Mouse (Mus musculus): Measurements from ENCODE around the gene Col9a3.

The Col9a3 gene

GRCm38 (mm10) chr2:180597490-180597889 is at the start of gene Col9a3:
Gene Col9a3, plus strand, starts transcription at chr2:180597790.
- no peak for DNase-seq

GRCm38 (mm10) chr2:180552340-180552739 is 45.2 kb upstream of the Col9a3 start:
- DNase-seq: no peak

- DNase-seq: no peak
These were observed 42.4 kb upstream of the Col9a3 start for GRCm38 (mm10) chr2:180555219-180555618.

- DNase-seq: no peak
These were observed 41.1 kb upstream of the Col9a3 start for GRCm38 (mm10) chr2:180556470-180556869.

- no peak for DNase-seq
These were observed 37.3 kb upstream of the Col9a3 start for GRCm38 (mm10) chr2:180560245-180560644.

GRCm38 (mm10) chr2:180562146-180562545 is 35.4 kb upstream of the Col9a3 start:
- no peak for DNase-seq

GRCm38 (mm10) chr2:180563296-180563695 is 34.3 kb upstream of the Col9a3 start:
- DNase-seq: no peak

- no peak for DNase-seq
These were observed 33.7 kb upstream of the Col9a3 start for GRCm38 (mm10) chr2:180563841-180564240.

GRCm38 (mm10) chr2:180566240-180566913 is 31.2 kb upstream of the Col9a3 start:
- peak; percentile 49 to 77 for DNase-seq

- DNase-seq: peak; percentile 61 to 73
These were observed 28.5 kb upstream of the Col9a3 start for GRCm38 (mm10) chr2:180569028-180569643.

GRCm38 (mm10) chr2:180576482-180576881 is 21.1 kb upstream of the Col9a3 start:
- DNase-seq: no peak

- DNase-seq: peak; percentile 77 to 87
These were observed 18.9 kb upstream of the Col9a3 start for GRCm38 (mm10) chr2:180578686-180579085.

GRCm38 (mm10) chr2:180581002-180581401 is 16.6 kb upstream of the Col9a3 start, which contains the start of gene Mrgbp:
Gene Mrgbp, plus strand, starts transcription at chr2:180581304.
- no peak for DNase-seq

GRCm38 (mm10) chr2:180582481-180583153 is 15.0 kb upstream of the Col9a3 start:
- peak; percentile 99 to 100 for DNase-seq

GRCm38 (mm10) chr2:180583154-180583507 is 14.5 kb upstream of the Col9a3 start:
- DNase-seq: no peak

GRCm38 (mm10) chr2:180588736-180589122 is 8.9 kb upstream of the Col9a3 start:
- DNase-seq: no peak

- DNase-seq: peak; percentile 87 to 89
These were observed 8.3 kb upstream of the Col9a3 start, which contains the start of gene Ogfr for GRCm38 (mm10) chr2:180589123-180589831. Gene Ogfr, plus strand, starts transcription at chr2:180589245.

GRCm38 (mm10) chr2:180598157-180598705 is 641 bp downstream of the Col9a3 start:
- peak; percentile 50 to 56 for DNase-seq

GRCm38 (mm10) chr2:180600569-180601021 is 3.0 kb downstream of the Col9a3 start:
- DNase-seq: peak; percentile 65 to 79

GRCm38 (mm10) chr2:180604781-180605180 is 7.2 kb downstream of the Col9a3 start:
- no peak for DNase-seq

- DNase-seq: no peak
These were observed 12.7 kb downstream of the Col9a3 start for GRCm38 (mm10) chr2:180610283-180610682.

GRCm38 (mm10) chr2:180611882-180612281 is 14.3 kb downstream of the Col9a3 start:
- no peak for DNase-seq

Measured in cerebellum, postnatal 25 days (tissue).